Mouse (Mus musculus): Measurements from ENCODE around the gene Foxn3.

Gene Foxn3

GRCm38 (mm10) chr12:99562073-99562866 lies 1.1 kb downstream of the Foxn3 start:
- DNase-seq: peak; percentile 61

- peak; percentile 36 for DNase-seq
Measured at GRCm38 (mm10) chr12:99561333-99561766, 2.0 kb downstream of the Foxn3 start.

DNA sequence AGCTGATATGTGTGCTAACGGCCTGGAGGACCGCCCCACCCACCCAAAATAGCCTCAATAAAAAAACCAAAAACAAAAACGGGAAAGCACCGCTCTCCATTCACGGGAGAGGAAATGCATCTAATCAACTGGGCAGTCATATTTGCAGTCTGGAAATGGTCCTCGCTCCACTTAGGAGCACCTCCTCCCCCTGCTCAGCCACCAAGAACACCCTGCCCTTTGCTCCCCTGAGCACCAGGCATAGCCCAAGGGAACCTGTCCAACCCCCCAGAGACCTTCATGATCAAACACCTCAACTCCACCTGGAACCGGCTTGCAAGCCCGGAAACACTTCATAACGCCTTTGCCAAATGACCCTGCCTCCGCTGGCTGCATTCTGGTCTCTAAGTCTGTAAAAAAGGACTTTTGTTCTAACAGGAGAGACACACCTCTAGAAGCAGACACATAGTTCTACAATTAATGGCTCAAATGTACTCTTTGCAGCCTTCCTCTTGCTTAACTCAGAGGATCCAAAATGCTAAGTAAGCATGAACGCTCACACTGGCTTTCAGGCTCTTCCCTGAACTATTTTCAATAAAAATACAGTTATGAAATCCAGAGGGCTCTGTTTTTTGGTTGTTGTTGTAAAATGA lies 2.6 kb downstream of the Foxn3 start:
- DNase-seq: peak; percentile 40

DNA sequence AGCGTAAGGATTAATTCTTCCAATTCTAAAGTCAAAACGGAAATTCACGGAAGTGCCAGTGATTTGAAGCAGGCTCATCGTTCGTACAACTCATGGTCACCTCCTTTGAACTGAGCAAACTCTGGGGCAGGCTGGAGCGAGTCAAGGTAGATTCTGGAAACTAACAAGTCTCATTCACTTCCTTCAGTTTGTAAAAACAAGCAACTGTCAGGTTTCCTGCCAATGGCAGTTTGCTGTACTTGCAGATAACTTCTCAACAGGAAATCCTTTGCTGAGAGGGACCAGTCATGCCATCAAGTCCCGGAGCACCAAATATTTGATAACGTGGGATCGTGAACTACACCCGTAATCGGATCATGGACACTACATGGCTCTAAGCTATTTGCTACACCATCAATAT lies 3.9 kb downstream of the Foxn3 start:
- DNase-seq: peak; percentile 53

- no peak for DNase-seq
Measured at GRCm38 (mm10) chr12:99558476-99558875, 4.9 kb downstream of the Foxn3 start.

DNA sequence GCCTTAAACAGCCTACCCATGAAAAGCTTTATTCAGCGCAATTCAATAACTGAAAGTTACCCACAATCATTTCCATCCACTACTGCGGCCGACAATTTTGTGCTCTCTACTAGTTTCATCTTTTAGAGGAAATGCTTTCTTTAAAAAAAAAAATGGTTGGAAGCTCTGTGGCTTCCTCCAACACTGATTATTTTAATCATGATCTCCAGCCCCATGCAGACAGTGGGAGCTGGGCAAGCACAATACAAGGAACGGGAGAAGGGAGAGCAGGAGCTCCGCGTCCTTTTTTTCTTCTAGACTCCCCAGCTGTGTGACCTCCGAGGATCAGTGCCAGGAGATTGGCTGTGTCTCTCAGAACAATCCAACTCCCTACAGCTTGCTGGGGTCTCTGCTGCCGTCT lies 5.9 kb downstream of the Foxn3 start:
- no peak for DNase-seq

GRCm38 (mm10) chr12:99550629-99551028 lies 12.8 kb downstream of the Foxn3 start:
- peak; percentile 76 for DNase-seq

DNA sequence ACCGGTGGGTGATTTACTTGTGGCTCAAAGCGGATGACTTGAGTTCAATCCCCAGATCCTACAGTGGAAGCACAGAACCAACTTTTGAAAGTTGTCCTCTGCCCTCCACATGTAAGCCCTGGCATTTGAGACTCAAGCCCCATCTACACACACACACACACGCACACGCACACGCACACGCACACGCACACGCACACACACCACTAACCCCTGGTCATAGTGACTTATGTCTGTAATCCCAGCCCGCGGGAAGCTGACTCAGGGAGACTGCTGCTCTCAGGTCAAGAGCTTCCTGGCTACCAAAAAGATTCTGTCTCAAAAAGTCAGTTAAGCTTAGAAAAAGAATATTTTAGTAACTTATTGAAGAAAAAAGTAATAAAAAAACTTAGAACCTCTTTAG lies 13.6 kb downstream of the Foxn3 start:
- DNase-seq: no peak

DNA sequence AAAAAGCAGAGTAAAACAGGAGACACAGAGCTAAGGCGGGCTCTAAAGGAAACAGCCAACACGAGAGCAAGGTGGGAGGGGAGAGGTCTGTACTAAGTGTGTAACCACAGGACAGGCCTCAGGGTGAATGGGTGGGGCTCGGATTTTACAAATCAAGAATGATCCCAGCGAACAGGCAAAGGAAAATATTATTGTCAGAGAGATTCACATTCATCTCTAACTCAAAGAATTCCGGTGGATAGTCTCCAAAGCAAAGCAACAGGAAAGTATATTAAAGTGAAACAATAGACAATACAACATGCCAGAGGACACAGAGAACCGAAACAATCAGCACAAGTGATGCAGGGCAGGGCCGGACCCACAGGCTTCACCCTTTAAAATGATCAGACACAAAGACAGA lies 15.0 kb downstream of the Foxn3 start:
- DNase-seq: no peak

DNA sequence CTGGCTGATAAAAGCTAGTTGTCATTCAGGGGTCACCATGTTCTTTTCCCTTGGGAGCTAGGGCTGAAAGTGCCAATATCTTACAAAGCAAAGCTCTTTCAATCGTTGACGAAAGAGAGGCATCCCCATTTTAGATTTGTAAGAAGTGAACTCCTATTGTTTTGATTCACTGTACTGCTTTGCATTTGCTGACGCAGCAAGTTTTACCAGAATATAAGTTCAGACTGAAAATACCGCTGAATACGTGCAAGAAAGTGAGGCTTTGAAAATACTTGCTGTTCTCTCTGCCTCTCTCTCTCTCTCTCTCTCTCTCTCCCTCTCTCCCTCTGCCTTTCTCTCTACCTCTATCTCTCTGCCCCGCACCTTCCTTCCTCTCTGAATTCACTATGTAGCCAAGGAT lies 16.1 kb downstream of the Foxn3 start:
- DNase-seq: no peak

- DNase-seq: no peak
Measured at GRCm38 (mm10) chr12:99545270-99545770, 18.1 kb downstream of the Foxn3 start.

DNA sequence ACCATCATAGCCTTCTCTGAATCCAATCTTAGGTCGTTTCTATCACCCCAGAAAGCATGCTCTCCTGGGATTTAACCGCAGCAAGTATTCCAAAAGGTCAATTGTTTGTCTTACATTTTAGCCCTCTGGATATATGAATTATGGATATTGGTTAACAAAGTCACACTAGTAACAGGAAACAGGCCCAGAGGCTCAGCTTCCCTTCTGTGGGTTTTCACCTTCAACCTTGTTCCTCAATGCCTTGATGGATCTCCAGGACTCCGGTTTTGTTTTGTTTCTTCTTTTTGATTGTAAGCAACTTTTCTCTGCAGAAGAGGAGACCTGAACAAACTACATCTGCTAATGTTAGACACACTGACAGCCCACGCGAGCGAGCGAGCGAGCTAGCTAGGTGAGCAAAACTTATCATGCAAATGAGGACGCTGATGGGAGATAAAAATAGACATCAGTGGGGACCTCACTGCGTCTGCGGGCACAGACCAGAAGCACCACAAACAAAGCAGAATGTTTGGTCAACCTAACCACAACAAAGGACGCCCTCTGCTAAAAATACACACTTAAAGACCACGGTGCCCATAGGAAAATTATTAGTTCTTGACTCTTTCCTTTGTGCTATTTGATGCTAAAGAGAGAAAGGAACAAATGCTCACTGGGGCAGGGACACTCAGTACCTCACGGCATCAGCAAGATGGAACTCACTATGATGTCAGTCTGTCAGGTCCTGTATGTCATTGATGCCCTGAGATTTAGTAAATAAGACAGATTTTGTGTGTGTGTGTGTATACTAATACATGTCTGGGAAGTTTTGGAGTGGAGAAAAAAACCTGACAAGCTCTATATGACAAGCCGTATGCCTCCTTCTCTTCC lies 18.9 kb downstream of the Foxn3 start:
- no peak for DNase-seq

DNA sequence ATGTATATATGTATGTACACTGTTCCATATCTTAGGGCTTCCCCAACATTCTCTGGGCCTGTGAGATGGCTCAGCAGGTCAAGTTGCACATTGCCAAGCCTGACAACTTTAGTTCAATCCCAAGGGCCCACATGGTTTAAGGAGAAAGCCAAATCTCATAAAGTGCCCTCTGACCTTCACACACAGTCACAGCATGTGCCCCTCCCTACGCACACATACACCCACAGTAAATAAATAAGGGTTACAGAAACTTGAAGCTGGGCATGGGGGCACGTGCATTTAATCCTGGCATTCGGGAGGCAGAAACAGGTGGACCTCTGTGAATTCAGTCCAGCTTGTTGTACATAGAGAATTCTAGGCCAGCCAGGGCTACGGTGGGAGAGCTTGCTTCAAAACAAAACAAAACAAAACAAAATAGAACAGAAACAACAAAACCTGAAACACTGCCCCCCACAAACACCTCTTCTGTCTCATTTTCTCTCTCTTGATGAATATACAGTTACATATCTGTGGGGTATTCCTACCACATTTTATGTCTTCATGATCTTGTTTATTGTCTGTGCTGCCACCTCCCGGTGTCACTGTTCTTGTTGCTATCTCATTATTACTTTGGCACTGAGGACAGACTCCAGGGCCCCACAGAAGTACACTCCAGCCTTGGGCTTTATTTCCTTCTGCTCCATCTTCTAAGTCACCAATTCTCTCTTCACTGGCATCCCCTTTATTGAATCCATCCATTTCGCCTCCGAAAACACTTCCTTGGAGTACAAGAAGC lies 19.8 kb downstream of the Foxn3 start:
- no peak for DNase-seq

DNA sequence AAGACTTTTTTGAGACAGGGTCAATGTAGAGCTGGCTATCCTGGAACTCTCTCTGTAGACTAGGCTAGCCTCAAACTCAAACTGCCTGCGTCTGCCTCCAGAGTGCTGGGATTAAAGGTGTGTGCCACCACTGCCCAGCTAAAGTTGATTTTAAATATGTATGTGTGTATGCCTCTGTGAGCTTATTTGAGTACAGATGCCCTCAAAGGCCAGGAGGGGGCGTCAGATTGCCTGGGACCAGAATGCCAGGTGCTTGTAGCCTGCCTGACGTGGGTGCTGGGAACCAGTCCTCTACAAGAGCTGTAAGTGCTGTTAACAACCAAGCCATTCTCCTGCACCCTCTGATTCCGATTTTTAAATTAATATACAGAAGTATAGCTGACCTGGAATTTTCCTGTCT lies 23.2 kb downstream of the Foxn3 start:
- no peak for DNase-seq

DNA sequence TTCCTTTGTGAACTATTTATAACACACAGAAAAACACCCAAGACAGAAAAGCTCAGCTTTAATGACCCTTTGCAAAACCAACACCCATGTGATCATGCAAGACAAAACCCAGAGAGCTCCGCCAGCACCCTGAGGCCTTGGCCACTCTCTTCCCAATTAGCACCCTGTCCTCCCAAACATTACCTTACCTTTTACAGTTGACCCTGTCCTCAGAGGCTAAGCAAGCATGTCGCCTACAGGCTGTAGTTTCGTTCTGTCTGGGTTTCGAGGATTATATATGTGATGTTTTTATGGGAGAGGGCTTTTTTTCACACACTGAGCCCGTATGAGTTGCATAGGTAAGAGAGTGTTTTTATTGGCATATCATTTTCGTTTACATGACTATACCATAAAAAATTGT lies 26.1 kb downstream of the Foxn3 start:
- no peak for DNase-seq

DNA sequence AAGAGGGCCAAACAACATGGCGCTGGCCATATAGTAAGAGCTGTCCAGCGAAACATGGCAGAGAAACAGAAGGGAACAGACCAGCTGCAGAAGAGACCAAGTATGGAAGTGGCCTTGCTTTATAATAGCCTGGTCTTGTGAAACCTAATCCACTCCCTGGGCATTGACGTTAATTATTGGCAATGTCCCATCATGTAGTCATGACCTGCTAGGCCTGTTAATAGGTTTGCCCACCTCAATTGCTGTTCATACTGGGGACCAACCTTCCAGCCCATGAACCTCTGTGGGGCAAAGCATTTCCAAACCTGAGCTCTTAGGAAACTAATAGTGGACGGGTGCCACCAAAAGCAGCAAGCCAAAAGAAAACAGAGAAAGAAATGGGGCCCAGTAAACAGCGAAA lies 27.0 kb downstream of the Foxn3 start:
- no peak for DNase-seq

- DNase-seq: no peak
Measured at GRCm38 (mm10) chr12:99532342-99532741, 31.0 kb downstream of the Foxn3 start.

DNA sequence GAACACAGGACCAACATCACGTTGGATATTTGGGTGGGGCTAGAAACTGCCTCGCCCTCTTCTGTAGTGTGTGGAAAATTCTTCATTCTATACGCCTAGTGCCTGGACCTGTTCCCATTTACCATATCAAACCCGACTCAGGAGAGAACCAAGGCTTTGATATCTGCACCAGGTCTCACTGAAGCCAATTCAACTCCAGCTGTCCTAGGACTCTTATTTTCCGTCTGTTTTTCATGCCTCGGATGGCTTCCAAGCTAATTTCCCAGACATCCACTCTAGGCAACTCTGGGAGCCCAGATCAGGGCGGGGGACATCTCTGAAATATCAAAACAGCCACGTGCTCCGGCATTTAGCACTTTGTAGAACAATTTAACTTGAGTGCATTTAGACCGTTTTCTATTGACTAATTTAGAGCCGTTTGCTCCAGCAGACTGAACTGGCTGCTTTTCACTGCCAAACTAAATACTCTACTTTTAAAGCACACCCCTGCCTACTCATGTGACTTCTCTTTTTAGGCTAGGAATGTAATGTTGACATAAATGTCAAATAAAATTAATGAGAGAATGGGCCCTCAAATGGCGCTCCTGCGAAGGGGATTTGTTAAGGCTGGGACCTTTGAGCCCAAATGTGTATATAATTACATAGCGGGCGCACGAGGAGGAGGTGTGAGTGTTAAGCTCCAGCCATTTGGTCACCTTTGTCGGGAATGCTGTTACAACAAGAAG lies 33.5 kb downstream of the Foxn3 start:
- DNase-seq: no peak

DNA sequence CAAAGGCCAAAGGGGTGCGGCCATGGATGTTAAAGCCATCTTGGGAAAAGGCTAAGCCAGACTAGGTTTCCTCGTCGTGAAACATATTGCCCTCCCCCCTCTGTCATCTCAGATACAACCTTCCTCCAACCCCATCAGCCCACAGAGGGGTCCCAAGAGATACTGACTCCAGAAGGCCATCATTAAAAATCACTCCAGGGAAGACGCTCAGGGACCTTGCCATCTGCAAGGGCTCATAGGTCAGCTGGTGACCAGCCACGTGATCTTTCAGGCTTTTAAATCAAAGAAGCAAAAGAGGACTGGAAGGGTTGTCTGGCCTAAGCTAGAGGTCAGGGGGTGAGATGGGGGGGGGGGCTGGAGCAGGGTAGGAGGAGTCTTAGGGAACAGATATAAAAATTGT lies 34.4 kb downstream of the Foxn3 start:
- no peak for DNase-seq

DNA sequence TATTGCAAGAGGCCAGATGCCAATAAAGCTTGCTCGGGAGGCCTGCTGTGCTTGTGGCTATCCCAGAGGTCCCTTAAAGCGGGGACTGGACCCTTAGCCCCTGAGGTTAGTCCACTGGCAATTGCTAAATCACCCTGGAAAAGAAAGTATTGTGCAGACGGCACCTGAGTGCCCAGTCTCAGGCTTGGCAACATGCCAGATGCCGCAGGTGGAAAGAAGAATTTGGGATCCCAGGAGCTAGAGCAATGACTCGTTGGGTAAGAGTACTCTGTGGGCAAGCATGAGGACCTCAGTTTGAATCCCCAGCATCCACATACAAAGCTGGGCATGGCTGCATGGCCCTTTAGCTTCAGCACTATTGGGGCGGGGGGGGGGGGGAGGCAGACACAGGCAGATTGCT lies 35.9 kb downstream of the Foxn3 start:
- DNase-seq: no peak

DNA sequence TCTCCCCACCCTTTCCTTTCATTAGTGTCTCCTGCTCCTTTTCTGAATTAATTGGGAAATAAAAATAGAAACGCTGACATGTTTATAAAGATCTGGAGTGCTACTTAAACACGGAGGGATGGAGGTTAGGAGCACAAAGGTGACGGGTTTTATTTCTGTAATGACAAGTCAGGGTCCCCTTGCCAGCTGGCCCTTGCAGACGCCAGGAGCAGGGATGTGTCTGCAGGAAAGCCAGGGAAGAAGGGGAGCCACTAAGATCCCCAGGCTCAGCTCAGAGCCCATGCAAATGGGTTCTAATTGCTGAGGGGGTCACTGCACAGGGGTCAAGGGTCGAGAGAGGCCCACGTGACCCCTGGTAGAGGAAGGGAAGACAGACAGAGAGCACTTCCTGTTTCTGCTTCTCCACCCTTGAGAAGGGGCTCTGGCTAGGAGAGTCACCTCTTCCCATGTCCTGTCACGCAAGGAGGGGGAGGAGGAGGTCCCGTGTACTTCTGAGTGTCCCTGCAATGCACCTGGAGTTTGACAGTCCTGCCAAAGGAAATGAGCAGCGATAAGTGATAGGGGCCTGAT lies 36.7 kb downstream of the Foxn3 start:
- DNase-seq: no peak

DNA sequence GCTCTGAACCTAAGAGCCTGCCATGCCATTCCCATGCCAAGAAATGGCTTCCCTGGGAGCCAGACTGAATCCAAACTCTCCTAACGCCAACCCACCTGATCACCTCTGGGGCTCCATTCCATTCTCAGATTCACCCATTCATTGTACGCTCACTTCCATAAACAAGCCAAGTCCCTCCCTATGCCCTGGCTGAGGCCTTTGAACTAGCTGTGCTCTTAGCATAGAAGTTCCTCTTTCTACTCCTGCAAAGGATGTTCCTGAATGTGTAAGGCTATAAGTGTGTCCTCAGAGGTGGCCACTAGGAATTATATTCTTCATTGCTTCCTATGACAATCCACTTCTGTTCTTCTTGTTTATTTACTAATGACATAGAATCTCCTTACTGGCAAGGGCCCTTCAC lies 40.5 kb downstream of the Foxn3 start:
- no peak for DNase-seq
